In the genomic region with DNA sequence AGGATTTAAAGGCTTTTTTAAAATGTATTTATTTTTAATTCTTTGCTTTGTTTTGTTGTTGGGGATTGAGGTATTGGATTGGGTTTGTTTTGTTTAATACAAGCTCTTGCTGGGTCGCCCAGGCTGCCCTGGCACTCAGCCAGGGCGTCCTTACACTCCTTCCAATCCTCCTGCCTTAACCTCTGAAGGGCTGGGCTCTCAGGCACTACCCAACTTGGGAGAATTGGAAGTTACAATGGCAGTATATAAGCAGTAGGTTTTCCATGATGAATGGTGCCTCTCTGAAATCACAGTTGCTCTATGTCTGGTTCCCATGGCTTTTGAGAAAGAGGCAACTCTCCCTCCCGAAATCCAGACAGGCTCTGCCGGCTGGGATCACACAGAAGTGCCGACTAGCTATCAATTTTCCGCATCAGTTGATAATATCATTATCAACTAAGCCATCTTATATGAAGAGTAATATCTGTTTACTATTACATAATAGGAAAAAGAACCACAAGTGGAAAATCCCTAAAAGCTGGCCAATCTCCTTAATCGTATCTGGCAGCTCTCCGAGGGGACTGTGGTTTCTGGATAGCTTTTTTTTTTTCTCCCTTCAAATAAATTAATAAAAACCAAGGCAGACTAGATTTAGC, we compare ENCODE assay signal across 8 mouse cellular contexts. TPM values are rescaled to one million over a fixed set of nuclear protein-coding genes. Genes with fewer than 3 reads are reported as not detected.
A peak's percentile ranks its signal among the peaks of the same experiment; 100 is the strongest.
DNase-seq lines count a peak whose midpoint lies in the region; ATAC-seq and TF ChIP-seq lines count a peak whose summit lies in the region.

No protein-coding gene starts in this region.

- intact Hi-C loops in gastrocnemius, adult 2 months (cut with DNase I): loop anchor here (5.0 kb wide), 1 partner anchor 69 kb away; no protein-coding TSS in a partner anchor

- H3K4me3 ChIP-seq in gastrocnemius, adult 2 months: no peak overlapping the region; the same call in 1 of the 2 replicates
- 0 out of 2 replicates have a peak overlapping the region, but pooled peaks have one; percentile 24 for H3K4me3 ChIP-seq in embryonic facial prominence, embryonic 13.5 days
- no peak overlapping the region for H3K4me3 ChIP-seq in limb, embryonic 14.5 days (replicated peaks; ENCODE audit: low read length)
- H3K4me3 ChIP-seq in liver, postnatal 0 days (ENCODE audit: low read depth, low read length): no peak overlapping the region

- TF ChIP-seq CTCF in gastrocnemius, adult 2 months (IDR thresholded peaks at IDR 0.05): no peak
- TF ChIP-seq CTCF in liver, postnatal 0 days (IDR thresholded peaks at IDR 0.05; ENCODE audit: low read depth): no peak

- H3K9me3 ChIP-seq in embryonic facial prominence, embryonic 13.5 days: no peaks in the 10 kb centered on the region
- H3K9me3 ChIP-seq in limb, embryonic 14.5 days (ENCODE audit: control insufficient read depth, low read length): no peaks in the 10 kb centered on the region
- no peaks in the 10 kb centered on the region for H3K9me3 ChIP-seq in liver, postnatal 0 days (ENCODE audit: low read length)

- H3K4me1 ChIP-seq in embryonic facial prominence, embryonic 13.5 days: peaks cover 37% of the 10 kb centered on the region
- H3K4me1 ChIP-seq in limb, embryonic 14.5 days (ENCODE audit: control insufficient read depth, insufficient read depth, low read length): peaks cover 22% of the 10 kb centered on the region
- no peaks in the 10 kb centered on the region for H3K4me1 ChIP-seq in liver, postnatal 0 days (ENCODE audit: insufficient read depth)

- H3K4me2 ChIP-seq in embryonic facial prominence, embryonic 13.5 days: peak overlapping the region; percentile 58
- H3K4me2 ChIP-seq in limb, embryonic 14.5 days (replicated peaks; ENCODE audit: low read depth, low read length, severe bottlenecking): peak overlapping the region; percentile 48
- H3K4me2 ChIP-seq in liver, postnatal 0 days (ENCODE audit: low read depth, low read length): no peak overlapping the region

- TF ChIP-seq EP300 in liver, postnatal 0 days (IDR thresholded peaks at IDR 0.05; ENCODE audit: low read depth): no peak

- no peak for DNase-seq in gastrocnemius, adult 2 months
- DNase-seq in gastrocnemius, adult 8-10 months (ENCODE audit: low spot score in 2 of 2): no peak
- DNase-seq in 3T3-L1 (ENCODE audit: low read depth, low spot score): peak; percentile 84
- peak; percentile 77 for DNase-seq in limb, embryonic 14.5 days (ENCODE audit: low spot score)
- no peak for DNase-seq in liver, postnatal 0 days
- no peak for DNase-seq in left cerebral cortex, adult 18-20 months (ENCODE audit: low spot score in 2 of 2)

- WGBS in embryonic facial prominence, embryonic 13.5 days: 18% methylated on average over 8 of the region's 8 CpGs
- 45% methylated on average over 8 of the region's 8 CpGs for WGBS in limb, embryonic 14.5 days
- WGBS in liver, postnatal 0 days (ENCODE audit: insufficient replicate concordance): 70% methylated on average over 8 of the region's 8 CpGs

- no peak for TF ChIP-seq POLR2A in limb, embryonic 14.5 days (IDR thresholded peaks at IDR 0.05; ENCODE audit: borderline replicate concordance, extremely low read depth, insufficient read depth, insufficient read length)

- peak overlapping the region; percentile 78 for H3K27ac ChIP-seq in gastrocnemius, adult 2 months
- H3K27ac ChIP-seq in embryonic facial prominence, embryonic 13.5 days: peak overlapping the region; percentile 83
- H3K27ac ChIP-seq in limb, embryonic 14.5 days (replicated peaks; ENCODE audit: low read depth, low read length): peak overlapping the region; percentile 78; the same call in 1 of the 2 replicates
- H3K27ac ChIP-seq in liver, postnatal 0 days (ENCODE audit: low read depth): no peak overlapping the region

- no peak overlapping the region for H3K9ac ChIP-seq in embryonic facial prominence, embryonic 13.5 days
- no peak overlapping the region for H3K9ac ChIP-seq in limb, embryonic 14.5 days (ENCODE audit: low read depth, low read length, severe bottlenecking)
- no peak overlapping the region for H3K9ac ChIP-seq in liver, postnatal 0 days (replicated peaks)

- ATAC-seq in embryonic facial prominence, embryonic 13.5 days (ENCODE audit: insufficient number of reproducible peaks, insufficient read depth, low FRiP score, low TSS enrichment, low read depth): peak; percentile 6; the same call in 1 of the 2 replicates
- ATAC-seq in limb, embryonic 14.5 days (ENCODE audit: low FRiP score, low read depth): no peak
- no peak for ATAC-seq in granulocyte monocyte progenitor cell, adult 5-6 weeks (replicated peaks; ENCODE audit: poor library complexity, severe bottlenecking)
- no peak for ATAC-seq in liver, postnatal 0 days

- no peaks in the 10 kb centered on the region for H3K36me3 ChIP-seq in embryonic facial prominence, embryonic 13.5 days
- no peaks in the 10 kb centered on the region for H3K36me3 ChIP-seq in limb, embryonic 14.5 days (ENCODE audit: control insufficient read depth, insufficient read depth, low read length)
- H3K36me3 ChIP-seq in liver, postnatal 0 days (replicated peaks; ENCODE audit: insufficient read depth, low read length): no peaks in the 10 kb centered on the region

- H3K27me3 ChIP-seq in embryonic facial prominence, embryonic 13.5 days: peaks cover 19% of the 10 kb centered on the region
- H3K27me3 ChIP-seq in limb, embryonic 14.5 days (ENCODE audit: control insufficient read depth, insufficient read depth, low read length): no peaks in the 10 kb centered on the region
- H3K27me3 ChIP-seq in liver, postnatal 0 days (ENCODE audit: insufficient read depth, low read length): no peaks in the 10 kb centered on the region

RNA-seq across cellular contexts. Expression of a gene that starts 40.8 kb away (rescaled TPM):
- 100 to 1,000 TPM; 208 to 210 TPM for total RNA-seq in gastrocnemius, adult 2 months (2021)
- 100 to 1,000 TPM; 176 to 239 (median 185) TPM for total RNA-seq in gastrocnemius, adult 8-10 months (2022)
- 48.9 and 51.9 TPM in 2 replicates for polyA plus RNA-seq in embryonic facial prominence, embryonic 13.5 days (2015; fragmentation: Nextera tagmentation; extraction: Ambion mirVana)
- 33.4 and 45.0 TPM in 2 replicates for polyA plus RNA-seq in limb, embryonic 14.5 days (2012; rRNA removed)
- polyA plus RNA-seq in limb, embryonic 14.5 days (2014; fragmentation: Nextera tagmentation; extraction: Ambion mirVana): 39.9 and 47.7 TPM in 2 replicates
- 1.2 and 8.2 TPM in 2 replicates for total RNA-seq in granulocyte monocyte progenitor cell, adult 5-6 weeks (2014; fragmentation: Nextera tagmentation)
- total RNA-seq in granulocyte monocyte progenitor cell, adult 5-6 weeks (2017): 8.5 and 12.6 TPM in 2 replicates
- polyA plus RNA-seq in liver, postnatal 0 days (2015; fragmentation: Nextera tagmentation; extraction: Ambion mirVana): 20.6 and 21.7 TPM in 2 replicates
- 100 to 1,000 TPM in 1 of 2 experiments, 10 to 100 TPM in 1; 77.2 to 101 TPM for total RNA-seq in left cerebral cortex, adult 18-20 months (2021)

Comparison
In these comparisons a context has a peak if more than half of its experiments do, and no peak if none do; other contexts are left out.
1. DNase-seq: peak in 3T3-L1 (single experiment) and limb, embryonic 14.5 days (single experiment); none in gastrocnemius, adult 2 months (single experiment), gastrocnemius, adult 8-10 months (0 of 2), liver, postnatal 0 days (single experiment) and left cerebral cortex, adult 18-20 months (0 of 2).
2. RNA of a gene that starts 40.8 kb away (total RNA-seq): 208 to 210 TPM in gastrocnemius, adult 2 months, 176 to 239 TPM in gastrocnemius, adult 8-10 months and 77.2 to 101 TPM in left cerebral cortex, adult 18-20 months; 1.2 to 12.6 TPM in granulocyte monocyte progenitor cell, adult 5-6 weeks; every median in the first group is over 4 times any median in the second.